In genomic region chr6:31372620-31373019, GRCm38 (mm10) we compare ENCODE assay signal across 13 mouse cellular contexts. TPM values are rescaled to one million over a fixed set of nuclear protein-coding genes. Genes with fewer than 3 reads are reported as not detected.
DNase-seq lines count a peak whose midpoint lies in the region; ATAC-seq and TF ChIP-seq lines count a peak whose summit lies in the region.
"Had no signal": no experiment of that assay in that cellular context is flagged by ENCODE, and none has a peak within 500 bp of the region (broad histone marks: within the 10 kb centered on the region; RNA-seq: fewer than 3 reads in every experiment).

No protein-coding gene starts in this region.

- no peaks in the 10 kb centered on the region for H3K9me3 ChIP-seq in limb, embryonic 15.5 days
- H3K9me3 ChIP-seq in limb, embryonic 10.5 days (replicated peaks) = no peaks in the 10 kb centered on the region
- H3K9me3 ChIP-seq in stomach, postnatal 0 days (ENCODE audit: control insufficient read depth, low read length) = no peaks in the 10 kb centered on the region
- H3K9me3 ChIP-seq: liver, embryonic 15.5 days had no signal

- no peak for DNase-seq in limb, embryonic 10.5 days (ENCODE audit: low spot score)
- peak; percentile 40 for DNase-seq in adipocyte (ENCODE audit: low spot score)
- peak; percentile 76 for DNase-seq in kidney, adult 2 months
- DNase-seq in stomach, postnatal 0 days (ENCODE audit: low spot score) = no peak
- no peak for DNase-seq in left cerebral cortex, postnatal 14 days (ENCODE audit: low spot score in 2 of 2)
- no peak for DNase-seq in left cerebral cortex, adult 2 months (ENCODE audit: extremely low spot score in 1 of 2, low spot score in 2 of 2)
- DNase-seq: cerebellum, postnatal 10 days; gastrocnemius, postnatal 14 days; retina, postnatal 1 day; spleen, adult 18-20 months had no signal

- no peak for TF ChIP-seq CTCF in kidney, adult 2 months (conservative IDR thresholded peaks at IDR 0.05; ENCODE audit: insufficient read depth, insufficient read length, low read depth, low read length)
- TF ChIP-seq CTCF in stomach, postnatal 0 days (IDR thresholded peaks at IDR 0.05; ENCODE audit: low read depth) = no peak
- TF ChIP-seq CTCF in left cerebral cortex, adult 2 months (IDR thresholded peaks at IDR 0.05) = no peak

- H3K9ac ChIP-seq in limb, embryonic 15.5 days = no peak overlapping the region
- H3K9ac ChIP-seq in stomach, postnatal 0 days (ENCODE audit: low read length) = no peak overlapping the region
- H3K9ac ChIP-seq: liver, embryonic 15.5 days had no signal

- no peaks in the 10 kb centered on the region for H3K36me3 ChIP-seq in limb, embryonic 15.5 days
- H3K36me3 ChIP-seq in limb, embryonic 10.5 days = no peaks in the 10 kb centered on the region
- no peaks in the 10 kb centered on the region for H3K36me3 ChIP-seq in kidney, adult 2 months (ENCODE audit: control insufficient read depth, insufficient read depth, low read length)
- no peaks in the 10 kb centered on the region for H3K36me3 ChIP-seq in stomach, postnatal 0 days (ENCODE audit: control insufficient read depth, insufficient read depth, low read length)
- H3K36me3 ChIP-seq: liver, embryonic 15.5 days had no signal

- H3K4me3 ChIP-seq in limb, embryonic 15.5 days = no peak overlapping the region
- no peak overlapping the region for H3K4me3 ChIP-seq in limb, embryonic 10.5 days
- no peak overlapping the region for H3K4me3 ChIP-seq in kidney, adult 2 months (ENCODE audit: insufficient read depth, low read depth, low read length)
- no peak overlapping the region for H3K4me3 ChIP-seq in stomach, postnatal 0 days (ENCODE audit: low read depth, low read length)
- no peak overlapping the region for H3K4me3 ChIP-seq in left cerebral cortex, adult 2 months
- H3K4me3 ChIP-seq: liver, embryonic 15.5 days had no signal

- ATAC-seq in limb, embryonic 15.5 days (ENCODE audit: insufficient number of reproducible peaks, low FRiP score, low TSS enrichment, low read depth) = peak; percentile 52; the same call in 1 of the 2 replicates
- peak; percentile 67; the same call in 1 of the 2 replicates for ATAC-seq in stomach, postnatal 0 days (ENCODE audit: low FRiP score, low TSS enrichment)
- ATAC-seq: forebrain, embryonic 14.5 days had no signal

- no peaks in the 10 kb centered on the region for H3K27me3 ChIP-seq in limb, embryonic 15.5 days
- no peaks in the 10 kb centered on the region for H3K27me3 ChIP-seq in limb, embryonic 10.5 days (ENCODE audit: low read depth, poor library complexity, severe bottlenecking)
- no peaks in the 10 kb centered on the region for H3K27me3 ChIP-seq in kidney, adult 2 months (replicated peaks; ENCODE audit: control insufficient read depth, insufficient read depth, low read length)
- H3K27me3 ChIP-seq in stomach, postnatal 0 days (ENCODE audit: control insufficient read depth, insufficient read depth, low read length) = no peaks in the 10 kb centered on the region
- H3K27me3 ChIP-seq: liver, embryonic 15.5 days had no signal

- TF ChIP-seq EP300 in stomach, postnatal 0 days (optimal IDR thresholded peaks at IDR 0.05) = no peak

- H3K4me2 ChIP-seq in limb, embryonic 15.5 days = no peak overlapping the region
- H3K4me2 ChIP-seq in stomach, postnatal 0 days (replicated peaks; ENCODE audit: low read depth) = no peak overlapping the region
- H3K4me2 ChIP-seq: liver, embryonic 15.5 days had no signal

- WGBS in limb, embryonic 15.5 days = 13% methylated on average over 3 of the region's 3 CpGs
- 34% methylated on average over 3 of the region's 3 CpGs for WGBS in limb, embryonic 10.5 days
- WGBS in kidney, adult 2 months = 17% methylated on average over 3 of the region's 3 CpGs
- 37% methylated on average over 3 of the region's 3 CpGs for WGBS in stomach, postnatal 0 days

- no peak overlapping the region for H3K27ac ChIP-seq in limb, embryonic 15.5 days
- no peak overlapping the region for H3K27ac ChIP-seq in limb, embryonic 10.5 days
- H3K27ac ChIP-seq in kidney, adult 2 months (ENCODE audit: insufficient read depth, low read depth, low read length) = peak overlapping the region; percentile 89
- H3K27ac ChIP-seq in stomach, postnatal 0 days (replicated peaks) = no peak overlapping the region
- H3K27ac ChIP-seq in left cerebral cortex, adult 2 months = no peak overlapping the region
- H3K27ac ChIP-seq: liver, embryonic 15.5 days had no signal

- TF ChIP-seq POLR2A in kidney, adult 2 months (IDR thresholded peaks at IDR 0.05; ENCODE audit: low read depth, low read length) = no peak

- no peaks in the 10 kb centered on the region for H3K4me1 ChIP-seq in limb, embryonic 15.5 days
- H3K4me1 ChIP-seq in limb, embryonic 10.5 days = peaks cover 19% of the 10 kb centered on the region
- peaks cover 15% of the 10 kb centered on the region for H3K4me1 ChIP-seq in kidney, adult 2 months (ENCODE audit: control insufficient read depth, insufficient read depth, low read length)
- 0 out of 2 replicates have a peak, but pooled peaks cover 2% of the 10 kb centered on the region for H3K4me1 ChIP-seq in stomach, postnatal 0 days (replicated peaks; ENCODE audit: control insufficient read depth, insufficient read depth)
- H3K4me1 ChIP-seq: liver, embryonic 15.5 days had no signal

- intact Hi-C loops in left cerebral cortex, postnatal 14 days (cut with DNase I) = no loop called here
- intact Hi-C loops in left cerebral cortex, adult 2 months (cut with DNase I) = no loop called here

RNA-seq across cellular contexts. Expression of gene Mkln1, which starts 25.9 kb away (rescaled TPM):
- polyA plus RNA-seq in limb, embryonic 15.5 days (2015; fragmentation: Nextera tagmentation; extraction: Ambion mirVana) = 160 and 167 TPM in 2 replicates
- 196 and 210 TPM in 2 replicates for polyA plus RNA-seq in limb, embryonic 10.5 days (2016; fragmentation: Nextera tagmentation; extraction: Ambion mirVana)
- polyA plus RNA-seq in kidney, adult 2 months (2012; rRNA removed) = 50.4 and 84.5 TPM in 2 replicates
- polyA plus RNA-seq in stomach, postnatal 0 days (2015; fragmentation: Nextera tagmentation; extraction: Ambion mirVana) = 108 and 116 TPM in 2 replicates
- total RNA-seq in left cerebral cortex, postnatal 14 days (2021) = 100 to 1,000 TPM; 126 to 136 TPM
- 100 to 1,000 TPM; 153 to 165 TPM for total RNA-seq in left cerebral cortex, adult 2 months (2021)

Comparison
In these comparisons a context has a peak if more than half of its experiments do, and no peak if none do; other contexts are left out.
1. DNase-seq: peak in adipocyte (single experiment) and kidney, adult 2 months (single experiment); none in limb, embryonic 10.5 days (single experiment), stomach, postnatal 0 days (single experiment), left cerebral cortex, postnatal 14 days (0 of 2) and left cerebral cortex, adult 2 months (0 of 2).